Mouse (Mus musculus): ENCODE data around the gene Rnps1. TPM values are rescaled to one million over a fixed set of nuclear protein-coding genes. Genes with fewer than 3 reads are reported as not detected.

Rnps1 gene
- polyA plus RNA-seq, 1 experiment = 263 TPM

DNA sequence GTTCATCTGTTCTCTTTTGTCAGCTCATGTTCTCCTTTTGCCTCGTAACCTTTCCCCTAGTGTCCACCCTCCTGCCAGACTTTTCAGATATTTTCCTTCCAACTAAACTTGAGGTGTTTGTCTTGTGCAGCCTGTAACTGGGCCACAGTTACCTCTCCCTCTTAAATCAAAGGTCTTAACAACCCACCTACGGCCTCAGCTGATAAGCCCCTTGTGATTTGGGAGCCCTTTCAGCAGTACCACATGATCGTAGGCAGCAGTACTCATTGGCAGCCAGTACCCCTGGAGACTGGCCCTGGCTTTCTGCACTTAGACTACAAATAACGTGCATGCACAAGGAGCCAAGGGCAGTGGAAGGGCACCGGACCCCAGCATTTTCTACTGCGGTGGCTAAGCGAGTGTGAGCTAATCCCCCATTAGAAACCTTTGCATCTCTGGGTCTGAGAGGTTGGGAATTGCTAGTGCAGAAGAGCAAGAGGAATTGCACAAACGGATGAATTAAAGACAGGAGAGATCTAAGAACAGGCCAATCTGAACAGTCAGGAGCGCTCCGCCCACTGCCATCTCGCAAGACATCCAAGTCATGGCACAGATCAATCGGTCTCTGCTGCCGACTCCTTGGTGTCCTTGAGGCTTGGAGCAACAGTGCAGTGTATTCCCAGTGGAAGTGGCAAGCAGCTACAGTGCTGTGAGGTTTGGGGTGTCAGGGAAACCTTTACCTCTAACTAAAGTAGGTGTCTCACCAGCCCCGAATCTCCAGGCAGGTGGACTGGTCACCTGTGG lies 15.0 kb downstream of the Rnps1 start:
- Histone ChIP-seq H3K4me3 (replicated peaks; ENCODE audit: insufficient read depth, low read depth, low read length) (no peak overlapping the region), H3K27ac (ENCODE audit: insufficient read depth, low read length) (no peak overlapping the region), H3K4me1 (ENCODE audit: control insufficient read depth, insufficient read depth, low read length) (peaks cover 13% of the 10 kb centered on the region; the same call in 1 of the 2 replicates), H3K27me3 (ENCODE audit: control insufficient read depth, insufficient read depth, low read length) (no peaks in the 10 kb centered on the region)
- no peak for DNase-seq
- 73% methylated on average over 14 of the region's 14 CpGs for WGBS
- TF ChIP-seq POLR2A (IDR thresholded peaks at IDR 0.05; ENCODE audit: borderline replicate concordance, insufficient read depth, low read length) (no peak), CTCF (IDR thresholded peaks at IDR 0.05; ENCODE audit: borderline replicate concordance, insufficient read depth, low read depth, low read length) (no peak)

GRCm38 (mm10) chr17:24437016-24437415 lies 22.7 kb downstream of the Rnps1 start:
- peak; percentile 67 to 68 for DNase-seq
- TF ChIP-seq POLR2A (IDR thresholded peaks at IDR 0.05; ENCODE audit: borderline replicate concordance, insufficient read depth, low read length) = no peak
- TF ChIP-seq CTCF (IDR thresholded peaks at IDR 0.05; ENCODE audit: borderline replicate concordance, insufficient read depth, low read depth, low read length) = peak; percentile 56
- 36% methylated on average over 5 of the region's 5 CpGs for WGBS
- Histone ChIP-seq H3K27me3 (ENCODE audit: control insufficient read depth, insufficient read depth, low read length) (no peaks in the 10 kb centered on the region), H3K27ac (ENCODE audit: insufficient read depth, low read length) (no peak overlapping the region; the same call in 1 of the 2 replicates), H3K4me3 (replicated peaks; ENCODE audit: insufficient read depth, low read depth, low read length) (no peak overlapping the region), H3K4me1 (ENCODE audit: control insufficient read depth, insufficient read depth, low read length) (peaks cover 14% of the 10 kb centered on the region)

GRCm38 (mm10) chr17:24440377-24440776 lies 26.0 kb downstream of the Rnps1 start:
- no peak for TF ChIP-seq CTCF (IDR thresholded peaks at IDR 0.05; ENCODE audit: borderline replicate concordance, insufficient read depth, low read depth, low read length)
- Histone ChIP-seq H3K27ac (ENCODE audit: insufficient read depth, low read length) (no peak overlapping the region), H3K4me3 (replicated peaks; ENCODE audit: insufficient read depth, low read depth, low read length) (no peak overlapping the region), H3K27me3 (ENCODE audit: control insufficient read depth, insufficient read depth, low read length) (no peaks in the 10 kb centered on the region), H3K4me1 (ENCODE audit: control insufficient read depth, insufficient read depth, low read length) (peaks cover 40% of the 10 kb centered on the region)
- 80% methylated on average over 8 of the region's 8 CpGs for WGBS
- no peak for DNase-seq

GRCm38 (mm10) chr17:24441148-24441547 lies 26.8 kb downstream of the Rnps1 start:
- Histone ChIP-seq H3K4me3 (replicated peaks; ENCODE audit: insufficient read depth, low read depth, low read length) (no peak overlapping the region), H3K27ac (ENCODE audit: insufficient read depth, low read length) (no peak overlapping the region), H3K27me3 (ENCODE audit: control insufficient read depth, insufficient read depth, low read length) (no peaks in the 10 kb centered on the region), H3K4me1 (ENCODE audit: control insufficient read depth, insufficient read depth, low read length) (peaks cover 40% of the 10 kb centered on the region)
- TF ChIP-seq POLR2A (IDR thresholded peaks at IDR 0.05; ENCODE audit: borderline replicate concordance, insufficient read depth, low read length) (no peak), CTCF (IDR thresholded peaks at IDR 0.05; ENCODE audit: borderline replicate concordance, insufficient read depth, low read depth, low read length) (no peak)
- DNase-seq = no peak
- 14% methylated on average over 2 of the region's 2 CpGs for WGBS

- peaks cover 37% of the 10 kb centered on the region for H3K4me1 ChIP-seq (ENCODE audit: control insufficient read depth, insufficient read depth, low read length)
- no peak for DNase-seq
- TF ChIP-seq POLR2A (IDR thresholded peaks at IDR 0.05; ENCODE audit: borderline replicate concordance, insufficient read depth, low read length) = no peak
- TF ChIP-seq CTCF (IDR thresholded peaks at IDR 0.05; ENCODE audit: borderline replicate concordance, insufficient read depth, low read depth, low read length) = no peak
- WGBS = 67% methylated on average over 14 of the region's 14 CpGs
- H3K27ac ChIP-seq (ENCODE audit: insufficient read depth, low read length) = peak overlapping the region; percentile 29; the same call in 1 of the 2 replicates
- no peak overlapping the region for H3K4me3 ChIP-seq (replicated peaks; ENCODE audit: insufficient read depth, low read depth, low read length)
- no peaks in the 10 kb centered on the region for H3K27me3 ChIP-seq (ENCODE audit: control insufficient read depth, insufficient read depth, low read length)
Measured at GRCm38 (mm10) chr17:24442107-24442506, 27.7 kb downstream of the Rnps1 start.

DNA sequence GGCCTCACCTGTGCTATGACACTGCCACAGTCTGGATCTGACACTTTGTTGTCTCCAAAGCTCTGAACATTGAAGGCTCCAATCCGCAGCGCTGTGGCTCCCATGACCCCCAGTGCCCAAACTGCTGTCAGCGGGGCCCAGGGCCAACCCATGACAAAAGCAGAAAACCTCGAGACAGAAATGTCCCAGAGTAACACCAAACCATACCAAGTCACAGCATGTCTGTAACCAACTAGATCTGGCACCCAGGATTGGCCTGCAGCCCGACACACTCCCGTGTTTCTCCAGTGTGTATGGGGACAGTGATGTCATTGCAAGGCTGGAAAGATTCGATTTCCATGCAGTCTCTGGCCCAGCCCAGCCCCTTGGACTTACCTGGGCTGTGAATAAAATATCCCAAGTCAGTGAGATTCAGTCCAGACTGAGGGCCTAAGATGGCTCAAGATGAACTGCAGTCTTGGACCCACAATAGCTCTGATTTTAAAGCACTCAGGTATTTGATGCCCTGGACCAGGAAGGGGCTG lies 28.3 kb downstream of the Rnps1 start, which contains the start of gene Dnase1l2:
Gene Dnase1l2 (minus strand): TSS at position 474 of the 524 bp plus-strand sequence.
- Histone ChIP-seq H3K4me1 (ENCODE audit: control insufficient read depth, insufficient read depth, low read length) (peaks cover 37% of the 10 kb centered on the region), H3K27ac (ENCODE audit: insufficient read depth, low read length) (peak within 1 kb of the TSS; percentile 35), H3K4me3 (replicated peaks; ENCODE audit: insufficient read depth, low read depth, low read length) (no peak within 1 kb of the TSS), H3K27me3 (ENCODE audit: control insufficient read depth, insufficient read depth, low read length) (no peaks in the 10 kb centered on the region)
- no peak for TF ChIP-seq POLR2A (IDR thresholded peaks at IDR 0.05; ENCODE audit: borderline replicate concordance, insufficient read depth, low read length)
- TF ChIP-seq CTCF (IDR thresholded peaks at IDR 0.05; ENCODE audit: borderline replicate concordance, insufficient read depth, low read depth, low read length) = no peak
- peak; percentile 50 to 59 for DNase-seq
- WGBS = 22% methylated on average over 7 of the region's 7 CpGs

- 28% methylated on average over 4 of the region's 4 CpGs for WGBS
- peak; percentile 83 to 86 for DNase-seq
Measured at GRCm38 (mm10) chr17:24443409-24443808, 29.0 kb downstream of the Rnps1 start.

GRCm38 (mm10) chr17:24446590-24446989 lies 32.2 kb downstream of the Rnps1 start:
- DNase-seq = no peak
- Histone ChIP-seq H3K4me1 (ENCODE audit: control insufficient read depth, insufficient read depth, low read length) (peaks cover 30% of the 10 kb centered on the region), H3K27ac (ENCODE audit: insufficient read depth, low read length) (no peak overlapping the region), H3K4me3 (replicated peaks; ENCODE audit: insufficient read depth, low read depth, low read length) (no peak overlapping the region), H3K27me3 (ENCODE audit: control insufficient read depth, insufficient read depth, low read length) (no peaks in the 10 kb centered on the region)
- TF ChIP-seq CTCF (IDR thresholded peaks at IDR 0.05; ENCODE audit: borderline replicate concordance, insufficient read depth, low read depth, low read length) (no peak), POLR2A (IDR thresholded peaks at IDR 0.05; ENCODE audit: borderline replicate concordance, insufficient read depth, low read length) (no peak)
- 80% methylated on average over 8 of the region's 8 CpGs for WGBS

More at GRCm38 (mm10) chr17:24443409-24443808, 29.0 kb downstream of the Rnps1 start:
- no peaks in the 10 kb centered on the region for H3K27me3 ChIP-seq (ENCODE audit: control insufficient read depth, insufficient read depth, low read length)
- TF ChIP-seq POLR2A (IDR thresholded peaks at IDR 0.05; ENCODE audit: borderline replicate concordance, insufficient read depth, low read length) (no peak), CTCF (IDR thresholded peaks at IDR 0.05; ENCODE audit: borderline replicate concordance, insufficient read depth, low read depth, low read length) (no peak)
- H3K4me1 ChIP-seq (ENCODE audit: control insufficient read depth, insufficient read depth, low read length) = peaks cover 37% of the 10 kb centered on the region
- H3K4me3 ChIP-seq (replicated peaks; ENCODE audit: insufficient read depth, low read depth, low read length) = no peak overlapping the region
- H3K27ac ChIP-seq (ENCODE audit: insufficient read depth, low read length) = peak overlapping the region; percentile 35
